Mouse (Mus musculus): Measurements from ENCODE around the gene Gm26938.

Gene Gm26938

GRCm38 (mm10) chr5:139813963-139814381 is 12.2 kb downstream of the Gm26938 start:
- DNase-seq: peak; percentile 90 to 94

GRCm38 (mm10) chr5:139813126-139813490 is 13.1 kb downstream of the Gm26938 start:
- no peak for DNase-seq

DNA sequence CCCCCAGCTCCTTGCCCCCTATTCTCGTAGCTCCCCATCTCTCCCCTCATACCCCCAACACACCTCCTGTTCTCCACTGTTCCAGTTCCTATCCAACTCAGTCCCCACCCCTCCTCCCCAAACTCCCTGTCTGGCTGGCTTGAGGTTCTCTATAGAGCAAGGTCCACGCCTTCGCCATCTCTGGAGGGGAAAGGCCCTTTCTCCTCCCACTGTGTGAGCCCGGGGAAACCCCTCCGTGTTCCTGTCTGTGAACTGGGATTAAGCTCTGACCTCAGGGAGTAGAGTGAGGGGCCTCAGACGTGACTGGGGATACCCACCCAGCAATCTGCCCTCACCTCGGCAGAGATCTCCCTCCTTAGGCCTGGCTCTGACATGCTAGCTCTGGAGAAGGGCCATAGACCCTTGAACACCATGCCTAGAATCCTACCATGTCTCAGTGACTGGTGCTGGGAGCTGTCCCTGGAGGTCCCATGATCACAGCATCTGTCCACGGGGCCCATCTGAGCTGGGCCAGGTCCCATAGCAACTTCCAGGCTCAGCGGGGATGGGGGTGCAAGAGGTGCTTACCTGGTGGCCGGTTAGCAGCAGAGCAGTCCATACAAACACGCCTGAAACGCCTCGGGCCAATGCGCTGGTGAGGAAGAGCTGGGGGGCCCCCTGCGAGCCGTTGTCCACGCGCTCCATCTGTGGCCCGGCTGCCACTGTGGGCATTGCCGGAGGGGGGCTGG is 13.6 kb downstream of the Gm26938 start:
- no peak for DNase-seq

GRCm38 (mm10) chr5:139811677-139812397 is 14.4 kb downstream of the Gm26938 start:
- peak in 1 of 2 experiments; percentile 68 for DNase-seq

GRCm38 (mm10) chr5:139809397-139809796 is 16.8 kb downstream of the Gm26938 start:
- no peak for DNase-seq

DNA sequence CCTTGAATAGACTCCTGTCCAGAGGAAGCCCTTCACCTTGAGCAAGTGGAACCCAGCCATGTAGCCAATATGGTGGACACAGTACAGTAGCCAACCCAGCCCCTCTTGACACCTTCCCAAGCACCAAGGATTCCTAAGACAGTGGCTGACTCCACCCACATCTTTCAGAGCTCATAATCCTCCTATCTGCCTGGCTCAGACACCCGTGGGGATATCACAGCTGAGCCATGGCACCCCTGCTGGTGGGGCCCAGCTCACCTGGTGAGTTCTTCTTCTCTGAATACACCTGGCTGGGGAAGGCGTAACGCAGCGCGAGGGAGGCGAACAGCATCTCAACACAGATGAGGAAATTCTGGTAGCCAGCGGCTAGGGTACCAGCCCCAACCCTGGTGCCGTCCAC is 20.3 kb downstream of the Gm26938 start:
- no peak for DNase-seq

- DNase-seq: no peak
These were observed 21.6 kb downstream of the Gm26938 start for GRCm38 (mm10) chr5:139804573-139805111.

- no peak for DNase-seq
These were observed 22.1 kb downstream of the Gm26938 start for GRCm38 (mm10) chr5:139804107-139804551.

- DNase-seq: peak; percentile 84 to 92
These were observed 22.6 kb downstream of the Gm26938 start for GRCm38 (mm10) chr5:139803601-139804102.

DNA sequence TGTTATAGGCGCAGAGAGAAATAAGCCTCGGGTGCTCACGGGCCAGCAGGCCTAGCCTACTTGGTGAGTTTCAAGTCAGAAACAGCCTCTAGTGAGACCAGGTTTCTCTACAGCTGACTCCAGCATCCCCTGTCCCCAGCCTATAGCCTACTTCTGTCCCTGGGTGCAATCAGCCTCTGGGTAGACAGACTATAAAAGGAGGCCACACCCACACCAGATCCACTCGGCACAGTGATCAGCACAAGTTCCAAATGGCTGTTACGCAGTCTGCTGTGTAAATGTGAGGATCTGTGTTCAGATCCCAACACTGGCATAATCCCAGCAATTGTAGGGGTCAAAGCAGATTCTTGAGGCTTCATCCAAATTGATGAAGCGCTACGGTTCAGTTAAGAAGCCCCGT is 23.0 kb downstream of the Gm26938 start:
- DNase-seq: no peak

GRCm38 (mm10) chr5:139801880-139802279 is 24.3 kb downstream of the Gm26938 start:
- DNase-seq: no peak

- no peak for DNase-seq
These were observed 25.0 kb downstream of the Gm26938 start for GRCm38 (mm10) chr5:139801231-139801630.

GRCm38 (mm10) chr5:139799801-139800590 is 26.2 kb downstream of the Gm26938 start:
- DNase-seq: no peak

DNA sequence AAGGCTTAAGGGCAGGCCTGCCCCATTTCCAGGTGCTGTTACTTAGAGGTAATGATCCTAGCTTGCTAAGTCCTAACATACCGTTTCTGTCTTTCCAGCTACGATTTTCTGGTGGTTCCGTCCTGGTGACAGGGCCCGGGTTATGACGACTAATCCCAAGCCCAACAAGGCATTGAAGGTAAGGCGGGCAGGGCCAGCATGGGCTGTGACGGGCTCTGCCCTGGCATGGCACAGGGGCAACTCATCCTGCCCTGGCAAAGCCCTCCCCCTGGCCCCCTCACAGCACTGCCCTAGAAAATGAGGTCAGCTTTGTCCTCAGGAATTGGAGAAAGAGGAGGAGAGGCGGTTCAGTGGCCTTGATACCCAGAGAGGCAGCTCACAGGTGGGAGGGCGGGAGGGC is 27.2 kb downstream of the Gm26938 start:
- no peak for DNase-seq

DNA sequence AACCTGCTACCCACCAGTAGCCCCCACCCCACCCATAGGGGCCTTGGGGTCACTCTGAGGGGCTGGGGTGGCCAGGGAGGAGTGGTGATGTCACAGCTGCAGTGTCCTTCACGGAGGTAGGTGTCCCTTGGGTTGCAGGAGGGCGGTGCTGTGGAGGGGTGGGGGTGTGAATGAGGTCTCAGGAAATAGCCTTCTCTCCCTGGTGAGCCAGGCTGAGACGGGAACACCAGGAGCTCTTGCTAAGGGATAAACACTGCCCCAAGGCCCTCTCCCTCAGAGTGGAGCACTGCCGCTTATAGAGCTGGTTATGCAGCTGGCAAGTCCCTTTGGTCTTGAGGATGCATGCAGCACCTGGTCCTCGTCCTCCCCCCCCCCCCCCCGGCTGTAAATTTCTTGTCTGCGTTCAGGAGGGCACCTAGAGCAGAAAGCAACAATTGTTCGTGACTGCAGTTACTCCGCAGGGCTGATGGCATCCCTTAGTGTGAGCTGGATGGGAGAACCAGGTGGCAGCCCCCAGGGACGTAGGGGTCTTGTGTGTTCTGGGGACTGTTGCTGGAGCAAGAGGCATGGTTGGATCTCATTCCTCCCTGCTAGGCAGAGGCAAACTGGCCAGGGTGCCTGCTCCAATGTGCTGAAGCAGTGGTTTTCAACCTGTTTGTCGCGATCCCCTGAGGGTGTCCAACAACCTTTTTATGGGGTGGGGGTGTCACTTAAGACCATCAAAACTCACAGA is 27.9 kb downstream of the Gm26938 start:
- no peak for DNase-seq

DNA sequence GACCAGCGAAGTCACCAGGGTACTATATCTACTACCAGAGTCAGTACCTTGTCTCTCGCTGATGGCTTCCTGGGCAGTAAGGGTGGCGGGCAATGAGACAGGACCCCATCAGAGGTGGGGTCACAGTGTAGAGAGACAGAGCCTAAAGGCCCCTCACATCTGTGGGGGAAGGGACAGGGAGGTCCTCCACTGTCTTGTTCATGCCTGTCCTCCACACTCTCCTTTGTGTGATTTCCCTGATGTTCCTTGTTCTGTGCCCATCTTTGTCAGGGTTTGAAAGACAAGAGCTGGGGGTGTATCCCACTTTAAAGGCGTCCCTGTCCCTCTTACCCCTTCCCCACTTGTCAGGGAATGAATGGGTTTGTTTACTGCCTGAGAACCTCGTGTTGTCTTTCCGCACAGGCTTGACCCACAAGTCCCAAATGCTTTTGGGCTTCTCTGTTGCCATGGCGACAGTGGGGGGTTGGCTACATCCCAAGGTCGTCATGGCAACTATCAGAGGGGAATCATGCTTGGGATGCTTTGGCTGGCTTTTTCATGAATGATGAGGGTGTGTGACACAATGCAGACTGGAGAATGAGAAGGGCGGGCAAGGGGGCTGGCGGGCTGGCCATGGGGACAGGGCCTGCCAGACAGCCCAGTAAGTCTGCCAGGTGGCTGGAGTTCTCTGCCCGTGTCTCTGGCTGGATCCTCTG is 28.6 kb downstream of the Gm26938 start:
- DNase-seq: peak; percentile 89 to 90

DNA sequence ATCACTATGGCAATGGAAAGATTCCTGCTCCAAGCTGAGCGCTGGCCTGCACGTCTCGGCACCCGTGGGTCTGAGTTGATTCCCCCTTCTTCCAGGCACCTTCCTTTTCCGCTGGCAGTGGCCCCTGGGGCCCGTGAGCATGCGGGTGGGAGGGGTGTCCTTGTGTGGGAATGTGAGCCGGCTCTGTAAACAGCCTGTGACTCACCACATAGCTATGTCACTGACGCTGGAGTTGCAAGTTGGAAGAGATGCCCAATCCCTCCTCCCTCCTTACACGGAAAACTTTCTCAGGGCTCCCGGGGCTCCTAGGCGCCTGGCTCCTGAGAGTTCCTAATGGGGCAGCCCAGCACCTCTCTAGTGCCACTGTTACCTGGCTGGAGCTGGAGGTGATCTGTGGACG is 29.3 kb downstream of the Gm26938 start:
- DNase-seq: peak; percentile 88 to 94

DNA sequence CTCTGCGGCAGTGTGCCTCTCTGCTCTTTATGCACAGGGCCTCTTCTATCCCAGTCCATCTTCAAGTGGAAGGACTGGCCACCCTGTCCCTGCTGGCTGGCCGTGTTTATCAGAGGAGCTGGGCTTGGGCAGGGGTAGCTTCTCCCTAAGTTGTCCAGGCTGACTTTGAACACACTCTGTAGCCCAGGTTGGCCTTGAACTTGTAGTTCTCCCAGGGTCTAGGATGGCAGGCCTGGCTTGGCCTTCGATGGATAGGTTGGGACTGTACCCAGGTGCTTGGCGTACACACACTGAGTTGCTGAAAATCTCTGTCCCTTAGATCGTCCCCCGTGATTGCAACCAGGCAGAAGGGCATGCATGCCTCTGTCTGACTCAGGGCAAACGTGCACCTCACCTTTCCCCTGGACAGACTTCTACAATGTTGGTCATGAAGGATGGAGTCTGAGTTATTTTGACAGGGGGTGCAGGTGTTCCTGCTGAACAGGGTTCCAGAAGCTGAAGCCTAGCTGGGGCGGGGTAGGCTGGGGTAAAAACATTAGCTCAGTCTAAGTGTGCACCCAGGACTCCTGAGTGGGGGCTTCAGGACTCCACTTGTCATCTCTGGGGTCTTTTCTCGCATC is 30.1 kb downstream of the Gm26938 start:
- no peak for DNase-seq

DNA sequence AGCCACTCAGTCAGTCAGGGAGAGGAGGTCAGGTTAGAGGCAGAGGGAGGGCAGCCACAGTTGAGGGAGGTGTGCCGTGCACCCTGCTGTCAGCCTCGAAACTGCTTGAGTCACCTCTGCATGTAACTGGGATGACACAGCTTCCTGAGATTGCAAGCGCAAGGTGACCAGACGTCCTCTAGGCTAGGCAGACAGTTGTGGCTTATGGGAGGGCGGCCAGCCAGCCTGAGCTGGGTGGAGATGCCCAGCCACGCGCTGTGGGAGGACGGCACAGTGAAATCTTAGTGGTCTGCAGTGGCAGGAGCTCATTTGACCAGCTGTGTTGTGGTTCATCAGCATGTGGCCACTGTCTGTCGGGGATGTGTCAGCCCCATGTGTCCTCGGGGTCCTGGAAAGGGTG is 31.3 kb downstream of the Gm26938 start:
- DNase-seq: no peak

- DNase-seq: no peak
These were observed 32.1 kb downstream of the Gm26938 start for GRCm38 (mm10) chr5:139794137-139794536.
